Mouse (Mus musculus) heart, postnatal 14 days (tissue): ENCODE measurements at regions not wholly inside any gene's neighbourhood (a gene's known extent, or its start where the extent isn't known, plus 50 kb on each side); places are given as distances from the start of the nearest gene placed in this dataset.

Experiments used
- DNase-seq, 2 experiments: peaks; one replicate each; pipeline ENCODE4 v3.0.0; 2021 to 2022
- intact Hi-C: fragments of 180-260 bp; cut with DNase I; formaldehyde crosslinking; loops from one replicate; pipeline ENCODE4 v1.15.1; 2025

DNA sequence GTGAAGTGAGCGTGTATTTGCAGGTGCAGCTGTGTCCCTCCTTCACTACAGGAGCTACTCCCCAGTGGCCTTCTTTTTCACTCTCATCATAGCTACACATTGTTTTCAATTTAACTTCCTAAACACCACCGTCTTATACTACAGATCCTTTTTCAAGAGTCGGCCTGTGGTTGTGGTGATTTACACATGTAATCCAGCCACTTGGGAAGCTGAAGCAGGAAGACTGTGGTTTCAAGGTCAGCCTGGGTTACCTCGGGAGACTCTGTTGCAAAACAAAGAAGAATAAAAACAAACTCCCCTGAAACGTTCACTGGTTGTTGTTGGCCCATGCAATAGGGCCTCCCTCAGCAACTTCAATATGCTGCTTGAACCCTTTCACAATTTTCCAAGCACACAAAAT is 153.8 kb upstream of the Kcnh8 start:
- intact Hi-C loops, result no loop called here
- DNase-seq, result no peak

DNA sequence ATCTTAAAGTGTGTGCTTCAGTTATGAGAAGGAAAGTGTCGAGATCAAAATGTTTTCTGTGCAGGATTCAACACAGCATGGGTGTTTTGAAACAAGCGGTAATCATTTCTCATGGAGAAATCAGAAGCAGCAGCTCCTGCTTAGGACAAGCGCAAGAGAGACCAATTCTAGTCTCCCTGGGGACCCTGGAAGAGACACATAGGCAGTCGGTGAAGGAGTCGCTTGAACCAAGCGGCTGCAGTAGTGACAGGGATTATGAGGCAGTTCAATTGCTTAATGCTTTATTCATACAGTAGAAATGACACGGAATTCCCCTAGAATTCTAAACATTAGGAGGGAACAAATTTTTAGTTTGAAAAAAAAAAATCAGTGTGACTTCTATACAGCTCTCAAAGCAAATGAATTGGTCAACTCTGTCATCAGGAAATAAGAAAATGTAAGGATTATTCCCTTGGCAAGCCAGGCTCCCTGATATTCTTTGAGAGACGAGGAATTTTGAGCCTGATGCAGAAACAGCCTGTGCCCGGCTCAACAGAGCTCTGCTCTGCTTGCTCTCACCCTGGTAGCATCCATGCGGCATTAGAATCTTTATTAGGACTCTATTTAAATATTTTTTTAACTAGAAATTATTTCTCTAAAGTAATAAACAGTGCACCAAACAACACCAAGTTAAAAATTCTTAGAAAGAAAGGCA is 143.1 kb upstream of the Kcnh8 start:
- no peak for DNase-seq
- intact Hi-C loops, result no loop called here

DNA sequence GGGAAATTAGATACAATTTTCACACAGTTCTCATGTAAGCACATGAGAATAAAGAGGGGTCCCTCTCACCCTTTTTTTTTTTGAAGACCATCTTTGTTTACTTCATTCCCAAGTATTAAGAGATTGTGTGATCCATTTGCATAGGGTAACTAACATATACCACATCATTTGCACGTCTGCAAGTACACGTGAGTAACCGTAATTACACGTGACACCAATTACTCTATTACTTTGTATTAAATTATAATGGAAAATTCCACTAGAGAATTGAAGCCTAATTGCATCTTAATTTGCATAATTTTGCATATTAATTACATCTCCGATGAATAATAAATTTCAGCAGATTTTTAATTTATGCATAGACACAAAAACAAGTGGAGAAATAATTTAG is 142.5 kb upstream of the Kcnh8 start:
- no peak for DNase-seq
- intact Hi-C loops, result no loop called here

DNA sequence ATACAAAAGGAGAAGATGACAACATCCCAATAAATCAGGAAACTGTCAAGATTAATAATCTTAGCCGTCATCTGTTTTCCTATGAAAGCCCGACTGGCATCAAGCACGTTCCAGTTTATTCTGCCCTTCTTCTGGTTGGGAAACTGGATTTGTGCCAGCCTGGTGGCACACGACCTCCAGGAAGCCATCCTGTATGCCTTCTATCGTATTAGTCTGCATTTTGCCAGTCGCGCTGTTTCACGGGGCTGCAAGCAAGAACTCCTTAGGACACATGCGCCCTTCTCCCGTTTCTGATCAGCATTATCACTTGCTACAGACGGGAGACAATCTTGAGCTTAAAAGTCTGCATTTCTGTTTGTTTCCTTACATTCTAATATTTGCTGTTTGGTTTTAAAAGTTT is 141.2 kb upstream of the Kcnh8 start:
- intact Hi-C loops, result no loop called here
- DNase-seq, result no peak

DNA sequence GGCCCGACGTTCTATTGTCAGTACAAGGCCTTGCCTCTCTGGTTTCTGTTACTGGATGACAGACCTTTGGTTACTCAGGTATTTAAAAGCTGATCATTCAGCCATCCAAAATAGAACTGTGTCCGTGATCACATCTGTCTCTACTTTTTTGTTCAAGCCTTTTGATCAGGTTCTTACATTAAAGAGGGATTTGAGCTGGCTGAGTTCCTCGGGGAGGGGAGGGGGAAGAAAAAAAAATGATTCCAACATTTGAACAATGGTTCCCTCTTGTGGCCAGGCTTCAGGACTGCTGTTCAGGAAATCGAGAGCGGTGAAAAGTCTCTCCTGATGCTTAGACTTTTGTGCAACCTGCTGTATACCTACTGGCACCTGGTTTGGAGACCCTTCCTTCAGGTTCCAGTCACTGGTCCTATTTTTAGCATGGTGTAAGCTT is 140.8 kb upstream of the Kcnh8 start:
- intact Hi-C loops, result no loop called here
- DNase-seq, result peak in 1 of 2 experiments; percentile 1

DNA sequence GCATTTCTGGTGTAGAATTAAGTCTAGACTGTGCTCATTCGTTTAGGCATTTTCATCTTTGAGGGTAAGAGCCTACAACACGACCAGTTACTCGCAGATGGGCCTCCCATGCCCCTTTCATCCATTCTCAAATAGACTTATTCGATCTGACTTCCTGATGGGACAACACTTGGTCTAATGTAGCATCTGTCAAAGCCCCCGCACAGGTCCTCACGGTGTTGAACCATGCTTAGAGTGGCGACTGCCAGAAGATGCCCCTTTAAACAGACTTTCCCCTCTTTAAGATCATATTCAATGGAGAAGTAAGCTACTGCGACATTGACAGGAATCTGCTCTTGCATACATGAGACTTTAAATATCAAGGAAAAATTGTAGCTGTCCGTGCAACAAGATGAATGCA is 140.1 kb upstream of the Kcnh8 start:
- intact Hi-C loops, result no loop called here
- DNase-seq, result no peak

DNA sequence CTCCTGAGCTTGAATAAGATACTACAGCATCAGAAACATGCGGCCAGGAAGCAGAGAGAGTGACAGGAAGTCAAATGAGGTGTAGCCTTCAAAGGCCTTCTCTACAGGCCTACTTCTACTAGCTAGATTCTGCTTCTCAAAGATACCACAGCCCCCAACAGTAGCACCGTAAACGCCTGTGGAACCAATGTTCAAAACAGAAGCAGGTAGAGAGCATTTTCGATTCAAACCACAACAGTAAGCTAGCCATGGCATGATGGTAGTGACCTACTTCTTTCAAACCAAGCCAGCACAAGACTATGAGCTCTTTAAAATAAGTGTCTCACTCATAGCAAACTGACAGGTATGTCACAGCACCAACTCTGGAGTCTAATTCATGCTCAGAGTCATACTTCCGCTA is 134.0 kb upstream of the Kcnh8 start:
- intact Hi-C loops, result no loop called here
- DNase-seq, result no peak

DNA sequence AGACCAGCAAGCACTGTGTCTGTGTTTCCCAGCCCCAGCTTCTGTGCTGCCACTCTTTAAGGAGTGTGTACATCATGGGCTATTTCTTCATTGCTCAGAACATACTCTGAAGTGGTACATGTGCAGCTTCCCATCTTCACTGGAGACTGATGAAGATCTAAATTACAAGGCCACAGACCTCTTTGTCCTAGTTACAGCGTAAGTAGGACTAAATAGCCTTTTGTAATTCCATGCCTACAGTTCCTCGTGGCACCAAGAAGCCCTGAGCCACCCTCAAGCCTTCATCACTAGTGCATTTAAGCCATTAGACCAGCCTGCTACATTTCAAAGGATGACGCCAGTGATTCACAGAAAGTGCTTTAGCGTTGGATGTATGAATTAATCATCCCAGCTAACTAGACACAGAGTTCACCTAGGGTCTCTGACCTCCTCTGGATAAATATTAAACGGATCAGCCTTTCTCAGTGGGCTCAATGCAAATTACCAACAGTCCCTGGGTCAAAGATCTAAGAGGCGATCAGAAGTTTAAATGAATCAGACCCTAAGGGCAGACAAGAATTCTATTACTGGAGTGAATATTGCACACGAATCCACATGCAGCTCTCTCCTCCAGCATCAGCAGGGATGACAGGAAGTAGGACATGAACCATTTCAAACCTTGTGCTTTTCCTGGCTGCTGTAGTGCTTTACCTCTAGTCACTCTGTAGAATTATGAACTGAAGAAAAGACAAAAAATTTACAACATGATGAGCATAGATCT is 123.0 kb upstream of the Kcnh8 start:
- intact Hi-C loops, result no loop called here
- DNase-seq, result no peak

DNA sequence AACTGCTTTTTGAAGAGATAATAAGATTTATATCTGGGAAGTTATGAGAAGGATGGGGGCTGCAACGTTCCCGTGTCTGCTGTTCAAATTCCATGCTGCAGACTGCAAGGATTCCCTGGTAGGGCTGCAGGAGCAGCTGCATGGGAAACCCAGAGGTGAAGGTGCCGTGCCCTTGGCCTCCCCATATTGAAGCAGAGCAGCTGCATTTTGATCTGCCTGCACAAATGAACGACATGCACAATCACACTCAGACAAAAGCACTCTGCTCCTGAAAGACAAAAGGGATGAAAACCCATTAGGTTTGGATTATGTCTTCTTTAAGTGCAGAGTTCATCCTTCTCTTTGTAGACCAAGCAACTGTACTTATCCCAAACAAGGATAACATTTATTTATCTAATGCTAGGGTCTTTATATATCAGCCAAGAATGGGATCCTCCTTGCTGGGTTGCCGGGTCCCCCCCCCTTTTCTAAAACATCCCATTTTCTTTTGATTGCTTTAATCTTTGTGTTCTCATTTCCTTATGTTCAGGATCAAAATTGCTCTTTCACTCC is 122.3 kb upstream of the Kcnh8 start:
- DNase-seq, result no peak
- intact Hi-C loops, result no loop called here

DNA sequence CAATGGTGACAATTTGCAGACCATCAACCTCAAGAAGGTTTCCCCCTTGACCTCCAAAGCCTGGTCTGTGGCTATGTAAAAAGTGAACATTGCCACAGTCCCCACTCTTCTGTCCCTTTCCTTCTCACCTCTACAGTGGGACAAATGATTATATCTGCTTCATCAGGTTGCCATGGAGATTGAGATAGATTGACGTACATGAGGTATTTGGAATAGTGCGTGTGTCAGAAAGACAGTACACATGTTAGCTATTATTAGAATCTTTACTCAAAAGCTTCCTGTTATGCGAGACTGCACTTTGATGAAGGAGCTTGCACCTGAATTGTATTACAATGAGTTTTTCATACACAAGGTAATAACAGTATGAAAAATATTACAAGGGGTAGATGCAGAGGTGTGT is 95.7 kb upstream of the Kcnh8 start:
- no peak for DNase-seq
- intact Hi-C loops, result no loop called here

DNA sequence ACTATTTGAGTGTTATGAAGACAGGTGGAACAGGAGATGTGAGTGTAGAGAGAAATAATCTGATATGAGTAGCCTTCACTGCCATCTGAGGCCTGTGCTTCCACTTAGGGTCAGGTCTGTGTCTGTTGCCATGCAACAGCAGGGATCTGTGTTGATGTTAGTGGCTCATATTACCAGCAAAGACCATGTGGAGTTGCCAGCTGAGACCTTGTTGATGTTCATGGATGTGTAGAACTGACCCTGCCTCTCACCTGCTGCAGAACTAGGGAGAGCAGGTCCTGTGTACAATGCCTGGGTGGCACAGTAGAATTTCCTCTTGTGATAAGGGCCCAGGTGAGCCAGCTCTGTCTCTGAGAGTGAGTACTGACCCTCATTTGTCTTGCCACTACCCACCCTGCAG is 72.2 kb upstream of the Kcnh8 start:
- no peak for DNase-seq
- intact Hi-C loops, result no loop called here
